Mouse (Mus musculus) A20 (cell line): Measurements from ENCODE around the gene Gpr142.

Source experiments
- DNase-seq: peaks from one replicate; pipeline ENCODE4 v3.0.0-alpha.2; 2011; ENCODE audit warnings: low read depth, low spot score

Gene Gpr142

GRCm38 (mm10) chr11:114844464-114845220, 45.9 kb downstream of the Gpr142 start:
- DNase-seq = no peak

- DNase-seq = no peak
Measured at GRCm38 (mm10) chr11:114846336-114846735, 47.6 kb downstream of the Gpr142 start.

GRCm38 (mm10) chr11:114847008-114847407, 48.3 kb downstream of the Gpr142 start:
- no peak for DNase-seq

GRCm38 (mm10) chr11:114849572-114849971, 50.8 kb downstream of the Gpr142 start:
- no peak for DNase-seq

GRCm38 (mm10) chr11:114850066-114850451, 51.3 kb downstream of the Gpr142 start:
- no peak for DNase-seq

- no peak for DNase-seq
Measured at GRCm38 (mm10) chr11:114850452-114851268, 51.9 kb downstream of the Gpr142 start, which contains the start of gene Gprc5c. TSS of gene Gprc5c (plus strand) at chr11:114851152.

GRCm38 (mm10) chr11:114851269-114851607, 52.5 kb downstream of the Gpr142 start:
- no peak for DNase-seq

- DNase-seq = no peak
Measured at GRCm38 (mm10) chr11:114851608-114852310, 53.0 kb downstream of the Gpr142 start.

GRCm38 (mm10) chr11:114852311-114853173, 53.8 kb downstream of the Gpr142 start:
- no peak for DNase-seq

GRCm38 (mm10) chr11:114853174-114853838, 54.6 kb downstream of the Gpr142 start:
- no peak for DNase-seq

GRCm38 (mm10) chr11:114854581-114854980, 55.9 kb downstream of the Gpr142 start:
- no peak for DNase-seq

- DNase-seq = no peak
Measured at GRCm38 (mm10) chr11:114856125-114856524, 57.4 kb downstream of the Gpr142 start.
